Mouse (Mus musculus): Measurements from ENCODE around the gene Rnf115. TPM values are rescaled to one million over a fixed set of nuclear protein-coding genes. Genes with fewer than 3 reads are reported as not detected.
"Not testable (repeated sequence)": the region's sequence is repeated elsewhere in the genome, so short reads cannot be mapped to it uniquely, and the experiment has no call there.

Gene Rnf115
- polyA plus RNA-seq, 2 experiments: 27.1 to 46.4 TPM

DNA sequence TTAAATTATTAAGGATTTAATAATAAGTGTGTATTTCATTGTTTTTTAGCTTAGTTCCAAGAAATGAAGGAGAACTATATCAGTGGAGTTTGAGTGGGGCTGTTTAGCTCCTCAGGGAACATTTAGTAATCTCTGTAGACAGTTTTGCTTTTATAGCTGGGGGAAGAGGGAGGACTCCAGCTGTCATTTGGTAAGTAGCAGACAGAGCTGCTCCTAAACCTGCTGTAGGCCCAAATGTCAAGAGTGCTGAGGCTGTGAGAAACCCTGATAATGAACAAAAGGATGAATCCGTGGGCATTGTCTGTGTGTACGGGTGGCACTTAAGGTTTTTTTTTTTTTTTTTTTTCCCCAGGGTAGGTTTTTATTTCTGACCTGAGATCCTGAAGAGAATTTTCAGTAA is 7.7 kb downstream of the Rnf115 start:
- no peak for TF ChIP-seq POLR2A (IDR thresholded peaks at IDR 0.05; ENCODE audit: borderline replicate concordance, extremely low read depth, insufficient read depth, insufficient read length)
- ATAC-seq (ENCODE audit: low FRiP score, low read depth): no peak

DNA sequence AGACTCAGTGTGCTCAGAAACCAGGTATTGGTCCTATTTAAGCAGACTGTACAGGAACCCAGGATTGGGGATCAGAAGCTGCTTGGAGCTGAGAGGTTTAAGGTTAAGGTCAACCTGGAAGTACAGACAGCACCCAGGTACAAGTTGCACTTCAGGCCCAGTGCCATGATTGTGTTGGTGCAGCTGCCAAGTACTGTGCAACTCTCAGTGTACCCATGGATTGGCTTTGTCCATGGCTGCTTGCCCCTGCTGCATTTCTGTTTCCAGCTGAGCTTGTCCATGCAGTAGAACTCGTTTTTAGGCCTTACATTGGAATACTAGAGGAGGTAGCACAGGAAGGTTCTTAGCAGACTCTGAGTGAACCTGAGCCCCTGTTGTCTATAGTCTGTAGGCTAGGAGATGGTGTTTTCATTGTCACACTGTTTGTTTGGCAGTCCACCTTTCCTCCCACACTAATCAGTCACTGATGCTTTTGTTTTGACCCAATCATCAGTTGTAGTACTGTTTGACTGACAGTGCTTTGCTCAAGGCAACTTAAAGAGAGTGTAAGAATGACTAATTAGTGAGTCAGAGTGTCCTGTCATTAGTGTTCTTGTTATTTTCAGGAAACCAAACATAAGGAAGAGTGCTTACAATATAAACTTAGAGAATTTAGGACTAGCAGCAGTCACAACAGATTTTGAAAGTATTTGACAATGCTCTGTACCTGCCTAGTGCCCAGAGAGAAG is 9.7 kb downstream of the Rnf115 start:
- Histone ChIP-seq H3K36me3 (ENCODE audit: control insufficient read depth, insufficient read depth, low read length) (no peaks in the 10 kb centered on the region), H3K4me3 (replicated peaks; ENCODE audit: low read length) (no peak overlapping the region), H3K9me3 (ENCODE audit: control insufficient read depth, low read length) (no peaks in the 10 kb centered on the region), H3K9ac (ENCODE audit: low read depth, low read length, severe bottlenecking) (no peak overlapping the region), H3K27me3 (ENCODE audit: control insufficient read depth, insufficient read depth, low read length) (no peaks in the 10 kb centered on the region), H3K27ac (replicated peaks; ENCODE audit: low read depth, low read length) (no peak overlapping the region), H3K4me2 (replicated peaks; ENCODE audit: low read depth, low read length, severe bottlenecking) (no peak overlapping the region), H3K4me1 (ENCODE audit: control insufficient read depth, insufficient read depth, low read length) (no peaks in the 10 kb centered on the region)
- no peak for ATAC-seq (ENCODE audit: low FRiP score, low read depth)
- 56% methylated on average over 1 of the region's 1 CpGs for WGBS
- no peak for TF ChIP-seq POLR2A (IDR thresholded peaks at IDR 0.05; ENCODE audit: borderline replicate concordance, extremely low read depth, insufficient read depth, insufficient read length)
- no peak for DNase-seq (ENCODE audit: low spot score)

More for the DNA sequence above, 7.7 kb downstream of the Rnf115 start:
- DNase-seq (ENCODE audit: low spot score): no peak
- H3K36me3 ChIP-seq (ENCODE audit: control insufficient read depth, insufficient read depth, low read length): no peaks in the 10 kb centered on the region
- H3K4me2 ChIP-seq (replicated peaks; ENCODE audit: low read depth, low read length, severe bottlenecking): no peak overlapping the region
- H3K4me3 ChIP-seq (replicated peaks; ENCODE audit: low read length): no peak overlapping the region
- no peak overlapping the region for H3K9ac ChIP-seq (ENCODE audit: low read depth, low read length, severe bottlenecking)
- WGBS: 84% methylated on average over 2 of the region's 2 CpGs
- no peaks in the 10 kb centered on the region for H3K27me3 ChIP-seq (ENCODE audit: control insufficient read depth, insufficient read depth, low read length)
- no peaks in the 10 kb centered on the region for H3K4me1 ChIP-seq (ENCODE audit: control insufficient read depth, insufficient read depth, low read length)
- no peak overlapping the region for H3K27ac ChIP-seq (replicated peaks; ENCODE audit: low read depth, low read length)
- H3K9me3 ChIP-seq (ENCODE audit: control insufficient read depth, low read length): no peaks in the 10 kb centered on the region

DNA sequence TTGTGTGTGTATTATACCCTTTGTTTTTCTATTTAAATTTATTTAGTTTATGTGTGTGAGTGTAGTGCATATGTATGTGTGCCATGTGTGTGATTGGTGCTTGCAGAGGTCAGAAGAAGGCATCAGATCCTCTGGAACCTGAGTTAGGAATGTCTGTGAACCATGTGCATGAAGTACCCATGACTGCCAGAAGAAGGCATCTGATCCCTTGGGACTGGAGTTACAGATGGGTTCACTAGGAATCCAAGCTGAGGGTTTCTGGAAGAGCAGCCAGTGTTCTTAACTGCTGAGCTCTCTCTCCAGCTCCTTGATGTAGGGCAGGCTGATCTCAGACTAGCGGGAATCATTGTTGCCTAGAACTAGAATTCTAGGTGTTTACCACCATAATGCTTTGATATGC is 10.5 kb downstream of the Rnf115 start:
- no peak for ATAC-seq (ENCODE audit: low FRiP score, low read depth)

DNA sequence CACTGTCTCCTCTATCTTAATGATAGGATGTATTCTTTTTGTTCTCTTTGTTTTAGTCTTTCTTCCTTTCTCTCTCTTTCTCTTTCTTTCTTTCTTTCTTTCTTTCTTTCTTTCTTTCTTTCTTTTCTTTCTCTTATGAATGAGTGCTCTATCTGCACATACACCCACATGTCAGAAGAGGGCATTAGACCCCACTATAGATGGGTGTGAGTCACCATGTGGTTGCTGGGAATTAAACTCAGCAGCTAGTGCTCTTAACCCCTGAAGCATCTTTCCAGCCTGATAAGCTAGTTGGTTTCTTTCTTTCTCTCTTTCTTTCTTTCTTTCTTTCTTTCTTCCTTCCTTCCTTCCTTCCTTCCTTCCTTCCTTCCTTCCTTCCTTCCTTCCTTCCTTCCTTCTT is 12.8 kb downstream of the Rnf115 start:
- not testable (repeated sequence) for H3K4me3 ChIP-seq (replicated peaks; ENCODE audit: low read length); ATAC-seq (ENCODE audit: low FRiP score, low read depth); H3K4me2 ChIP-seq (replicated peaks; ENCODE audit: low read depth, low read length, severe bottlenecking); H3K27me3 ChIP-seq (ENCODE audit: control insufficient read depth, insufficient read depth, low read length); H3K9ac ChIP-seq (ENCODE audit: low read depth, low read length, severe bottlenecking); H3K4me1 ChIP-seq (ENCODE audit: control insufficient read depth, insufficient read depth, low read length); H3K27ac ChIP-seq (replicated peaks; ENCODE audit: low read depth, low read length); H3K36me3 ChIP-seq (ENCODE audit: control insufficient read depth, insufficient read depth, low read length); DNase-seq (ENCODE audit: low spot score); H3K9me3 ChIP-seq (ENCODE audit: control insufficient read depth, low read length)

More for the DNA sequence above, 10.5 kb downstream of the Rnf115 start:
- H3K4me3 ChIP-seq (replicated peaks; ENCODE audit: low read length): no peak overlapping the region
- H3K9ac ChIP-seq (ENCODE audit: low read depth, low read length, severe bottlenecking): no peak overlapping the region
- H3K4me1 ChIP-seq (ENCODE audit: control insufficient read depth, insufficient read depth, low read length): no peaks in the 10 kb centered on the region
- H3K27ac ChIP-seq (replicated peaks; ENCODE audit: low read depth, low read length): no peak overlapping the region
- TF ChIP-seq POLR2A (IDR thresholded peaks at IDR 0.05; ENCODE audit: borderline replicate concordance, extremely low read depth, insufficient read depth, insufficient read length): no peak
- H3K4me2 ChIP-seq (replicated peaks; ENCODE audit: low read depth, low read length, severe bottlenecking): no peak overlapping the region
- no peaks in the 10 kb centered on the region for H3K36me3 ChIP-seq (ENCODE audit: control insufficient read depth, insufficient read depth, low read length)
- no peak for DNase-seq (ENCODE audit: low spot score)
- 89% methylated on average over 1 of the region's 1 CpGs for WGBS
- H3K27me3 ChIP-seq (ENCODE audit: control insufficient read depth, insufficient read depth, low read length): no peaks in the 10 kb centered on the region
- H3K9me3 ChIP-seq (ENCODE audit: control insufficient read depth, low read length): no peaks in the 10 kb centered on the region

DNA sequence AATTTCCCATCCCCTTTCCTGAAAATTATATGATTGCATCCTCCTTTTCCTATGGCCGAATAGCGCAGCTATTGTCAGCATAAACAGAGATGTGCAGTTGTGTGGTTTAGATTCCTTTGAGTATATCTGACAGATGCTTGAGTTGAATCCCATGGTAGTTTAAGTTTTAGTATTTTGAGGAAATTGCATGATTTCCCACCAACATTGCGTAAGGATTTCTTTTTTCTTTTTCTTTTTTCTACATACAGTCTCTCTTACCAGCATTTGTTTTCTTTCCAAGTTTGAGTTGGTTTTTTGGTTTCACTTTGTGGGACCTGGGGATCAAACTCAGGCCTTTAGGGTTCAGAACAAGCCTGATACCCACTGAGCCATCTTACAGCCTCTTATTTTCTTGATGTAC is 16.9 kb downstream of the Rnf115 start:
- 93% methylated on average over 3 of the region's 3 CpGs for WGBS
- TF ChIP-seq POLR2A (IDR thresholded peaks at IDR 0.05; ENCODE audit: borderline replicate concordance, extremely low read depth, insufficient read depth, insufficient read length): no peak

More for the DNA sequence above, 16.9 kb downstream of the Rnf115 start:
- Histone ChIP-seq H3K36me3 (ENCODE audit: control insufficient read depth, insufficient read depth, low read length) (no peaks in the 10 kb centered on the region), H3K9me3 (ENCODE audit: control insufficient read depth, low read length) (no peaks in the 10 kb centered on the region), H3K9ac (ENCODE audit: low read depth, low read length, severe bottlenecking) (no peak overlapping the region), H3K4me3 (replicated peaks; ENCODE audit: low read length) (no peak overlapping the region), H3K4me1 (ENCODE audit: control insufficient read depth, insufficient read depth, low read length) (no peaks in the 10 kb centered on the region), H3K27me3 (ENCODE audit: control insufficient read depth, insufficient read depth, low read length) (no peaks in the 10 kb centered on the region), H3K4me2 (replicated peaks; ENCODE audit: low read depth, low read length, severe bottlenecking) (no peak overlapping the region), H3K27ac (replicated peaks; ENCODE audit: low read depth, low read length) (no peak overlapping the region)
- no peak for ATAC-seq (ENCODE audit: low FRiP score, low read depth)
- no peak for DNase-seq (ENCODE audit: low spot score)

Data from limb, embryonic 14.5 days (tissue).